Mouse (Mus musculus) lung, postnatal 0 days (tissue): ENCODE measurements around the gene Pik3r6. TPM values are rescaled to one million over a fixed set of nuclear protein-coding genes. Genes with fewer than 3 reads are reported as not detected.

Source experiments
- ATAC-seq: fragments of 200-750 bp; cut with Nextera tagmentation; 2 replicates; pipeline ENCODE4 v1.8.0; 2017; ENCODE audit warnings: moderate library complexity
- DNase-seq: peaks from one replicate; pipeline ENCODE4 v3.0.0-alpha.2; 2016; ENCODE audit warnings: low spot score
- H3K27ac ChIP-seq: fragments of 300-500 bp; sonication (generic); 2 replicates; pipeline ENCODE4 v1.5.1; 2014; ENCODE audit warnings: antibody characterized with exemption, mild to moderate bottlenecking, low read length, mixed read lengths
- H3K27me3 ChIP-seq: fragments of 300-500 bp; sonication (generic); replicated peaks from 2 replicates; pipeline ENCODE4 v1.6.1; 2014; ENCODE audit warnings: low read length, mixed read lengths; ENCODE audit not compliant: insufficient read depth
- H3K36me3 ChIP-seq: fragments of 300-500 bp; sonication (generic); 2 replicates; pipeline ENCODE4 v1.6.1; 2014; ENCODE audit warnings: low read length, mixed read lengths; ENCODE audit not compliant: insufficient read depth
- H3K4me1 ChIP-seq: fragments of 300-500 bp; sonication (generic); 2 replicates; pipeline ENCODE4 v1.6.1; 2014; ENCODE audit warnings: antibody characterized with exemption, low read depth, low read length, mixed read lengths; ENCODE audit not compliant: insufficient read depth
- H3K4me2 ChIP-seq: fragments of 300-500 bp; sonication (generic); replicated peaks from 2 replicates; pipeline ENCODE4 v1.6.1; 2014; ENCODE audit warnings: low read depth, mild to moderate bottlenecking, low read length, moderate library complexity, mixed read lengths
- H3K4me3 ChIP-seq: fragments of 300-500 bp; sonication (generic); 2 replicates; pipeline ENCODE4 v1.5.1; 2014; ENCODE audit warnings: low read depth, low read length
- H3K9ac ChIP-seq: fragments of 300-500 bp; sonication (generic); replicated peaks from 2 replicates; pipeline ENCODE4 v1.6.1; 2014; ENCODE audit warnings: low read depth, mild to moderate bottlenecking
- H3K9me3 ChIP-seq: fragments of 300-500 bp; sonication (generic); 2 replicates; pipeline ENCODE4 v1.6.1; 2016; ENCODE audit warnings: low read length, mixed read lengths
- CTCF ChIP-seq: IDR thresholded peaks from 2 replicates; pipeline ENCODE4 v1.5.1; 2016; ENCODE audit warnings: antibody characterized with exemption, mild to moderate bottlenecking
- EP300 ChIP-seq: IDR thresholded peaks from 2 replicates; pipeline ENCODE4 v1.6.1; 2016; ENCODE audit warnings: antibody characterized with exemption, mild to moderate bottlenecking, control low read depth
- WGBS: fragments of 180-500 bp; shearing (Covaris S2); extraction: QIAGEN DNeasy Blood & Tissue Kit; methylation state at CpG from one replicate; pipeline ENCODE4 v1.1.7; 2014; 5-methylcytosine and 5-hydroxymethylcytosine counted together
- polyA plus RNA-seq: library from polyadenylated mRNA; unstranded; fragments of >200 nt; fragmentation: Nextera tagmentation; extraction: Ambion mirVana; gene quantifications from 2 replicates; pipeline ENCODE4 v1.2.1, GENCODE M21; 2015

The Pik3r6 gene
- polyA plus RNA-seq, 1 experiment from 2014 or later, result 6.8 TPM

- no peak for DNase-seq
- Histone ChIP-seq H3K27me3 (no peaks in the 10 kb centered on the region), H3K4me1 (peaks cover 3% of the 10 kb centered on the region; the same call in 1 of the 2 replicates), H3K9me3 (no peaks in the 10 kb centered on the region), H3K4me3 (no peak overlapping the region), H3K27ac (no peak overlapping the region), H3K36me3 (no peaks in the 10 kb centered on the region), H3K9ac (no peak overlapping the region), H3K4me2 (no peak overlapping the region)
- TF ChIP-seq CTCF (no peak), EP300 (no peak)
- WGBS, result 43% methylated on average over 2 of the region's 2 CpGs
- no peak for ATAC-seq
Measured at GRCm38 (mm10) chr11:68502408-68502807, 411 bp upstream of the Pik3r6 start.

DNA sequence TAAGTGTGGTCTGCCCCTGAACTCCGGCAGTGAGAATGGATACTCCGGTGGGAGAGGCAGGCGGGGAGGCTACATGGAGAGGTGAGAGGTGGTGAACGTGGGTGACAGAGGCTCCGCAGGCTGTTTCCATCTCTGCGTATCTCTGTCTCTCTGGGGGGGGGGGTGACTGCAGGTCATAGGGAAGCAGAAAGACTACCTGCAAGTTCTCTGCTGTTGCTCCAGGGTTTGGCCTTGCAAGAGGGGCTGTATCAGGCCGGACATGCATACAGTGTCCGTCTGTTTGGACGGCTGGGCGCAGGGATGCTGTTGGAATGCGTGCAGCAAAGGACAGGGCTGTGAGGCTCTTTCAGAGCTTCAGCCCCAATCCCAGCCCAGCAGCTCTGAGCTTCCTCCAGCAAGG lies 2.1 kb downstream of the Pik3r6 start:
- WGBS, result 63% methylated on average over 11 of the region's 11 CpGs
- peaks cover 3% of the 10 kb centered on the region; the same call in 1 of the 2 replicates for H3K4me1 ChIP-seq
- H3K4me2 ChIP-seq, result peak overlapping the region; percentile 47; the same call in 1 of the 2 replicates
- H3K9ac ChIP-seq, result no peak overlapping the region
- no peak for DNase-seq
- TF ChIP-seq CTCF (no peak), EP300 (no peak)
- no peak overlapping the region for H3K4me3 ChIP-seq
- H3K27ac ChIP-seq, result no peak overlapping the region
- no peaks in the 10 kb centered on the region for H3K27me3 ChIP-seq
- no peaks in the 10 kb centered on the region for H3K9me3 ChIP-seq
- H3K36me3 ChIP-seq, result no peaks in the 10 kb centered on the region
- no peak for ATAC-seq

DNA sequence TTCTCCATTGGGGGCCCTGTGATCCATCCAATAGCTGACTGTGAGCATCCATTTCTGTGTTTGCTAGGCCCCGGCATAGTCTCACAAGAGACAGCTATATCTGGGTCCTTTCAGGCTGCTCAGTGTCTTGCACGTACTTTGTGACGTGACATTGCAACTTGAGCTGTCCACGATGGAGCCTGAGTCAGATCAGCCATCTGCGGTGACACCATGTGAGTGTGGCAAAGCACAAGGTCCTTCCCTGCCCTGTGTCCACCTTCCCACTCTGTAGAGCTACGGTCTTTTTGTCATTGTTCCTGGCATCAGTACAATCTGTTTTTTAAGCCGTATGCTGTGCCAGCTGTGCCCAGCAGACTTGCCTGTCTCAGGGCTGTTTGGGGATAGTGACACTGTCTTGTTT lies 4.4 kb downstream of the Pik3r6 start:
- H3K9me3 ChIP-seq, result no peaks in the 10 kb centered on the region
- DNase-seq, result no peak
- ATAC-seq, result no peak
- H3K4me3 ChIP-seq, result no peak overlapping the region
- H3K4me2 ChIP-seq, result no peak overlapping the region
- TF ChIP-seq CTCF (no peak), EP300 (no peak)
- no peaks in the 10 kb centered on the region for H3K27me3 ChIP-seq
- 79% methylated on average over 7 of the region's 7 CpGs for WGBS
- no peaks in the 10 kb centered on the region for H3K36me3 ChIP-seq
- no peak overlapping the region for H3K27ac ChIP-seq
- H3K4me1 ChIP-seq, result no peaks in the 10 kb centered on the region
- H3K9ac ChIP-seq, result no peak overlapping the region

- TF ChIP-seq EP300 (no peak), CTCF (no peak)
- no peaks in the 10 kb centered on the region for H3K9me3 ChIP-seq
- H3K36me3 ChIP-seq, result no peaks in the 10 kb centered on the region
Measured at GRCm38 (mm10) chr11:68508619-68509018, 5.8 kb downstream of the Pik3r6 start.

DNA sequence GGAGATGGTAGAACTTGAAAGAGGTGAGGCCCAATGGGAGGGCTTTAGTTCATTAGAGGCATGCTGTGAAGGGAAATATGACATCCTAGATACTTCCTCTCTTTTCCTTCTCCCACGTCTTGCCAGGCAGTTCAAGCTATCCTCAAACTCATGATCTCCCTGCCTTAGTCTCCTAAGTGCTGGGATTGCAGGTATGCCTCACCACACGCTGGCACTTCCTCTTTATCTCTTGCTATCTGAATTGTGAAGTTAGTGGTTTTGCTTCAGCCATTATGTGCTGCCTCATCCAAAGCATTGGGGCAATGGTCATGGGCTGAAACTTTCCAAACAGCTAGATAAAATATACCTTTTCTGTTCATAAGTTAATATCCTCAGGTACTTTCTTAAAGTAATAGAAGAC lies 6.4 kb downstream of the Pik3r6 start:
- 58% methylated on average over 2 of the region's 2 CpGs for WGBS
- DNase-seq (no peak), ATAC-seq (no peak)
- H3K27me3 ChIP-seq, result no peaks in the 10 kb centered on the region
- H3K9me3 ChIP-seq, result no peaks in the 10 kb centered on the region
- TF ChIP-seq EP300, result no peak
- TF ChIP-seq CTCF, result no peak
- no peak overlapping the region for H3K4me2 ChIP-seq
- H3K4me3 ChIP-seq, result no peak overlapping the region
- no peaks in the 10 kb centered on the region for H3K36me3 ChIP-seq
- no peak overlapping the region for H3K9ac ChIP-seq
- H3K4me1 ChIP-seq, result no peaks in the 10 kb centered on the region
- no peak overlapping the region for H3K27ac ChIP-seq

More at GRCm38 (mm10) chr11:68508619-68509018, 5.8 kb downstream of the Pik3r6 start:
- DNase-seq, result no peak
- Histone ChIP-seq H3K27me3 (no peaks in the 10 kb centered on the region), H3K9ac (no peak overlapping the region), H3K4me3 (no peak overlapping the region), H3K4me1 (no peaks in the 10 kb centered on the region), H3K4me2 (no peak overlapping the region), H3K27ac (no peak overlapping the region)
- no peak for ATAC-seq
- WGBS, result 69% methylated on average over 5 of the region's 5 CpGs

DNA sequence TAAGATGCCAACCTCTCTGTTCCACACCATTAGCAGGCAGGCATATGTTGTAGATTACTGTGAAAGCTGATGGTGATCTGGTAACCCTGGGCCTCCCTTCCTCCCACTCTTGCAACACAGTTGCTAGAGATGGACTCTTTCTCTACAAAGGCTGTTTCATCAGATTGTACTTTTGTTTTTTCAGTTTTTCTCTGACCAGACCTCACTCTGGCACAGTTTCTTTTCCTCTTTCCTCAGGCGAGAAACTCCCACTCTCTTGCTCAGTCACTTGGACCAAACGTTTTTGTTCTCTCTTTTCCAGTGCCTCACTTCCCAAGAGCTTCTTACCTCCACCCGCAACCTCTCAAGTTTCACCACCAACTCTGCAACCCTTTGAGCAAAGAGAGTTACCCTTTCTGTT lies 11.2 kb downstream of the Pik3r6 start:
- Histone ChIP-seq H3K9ac (no peak overlapping the region), H3K27ac (no peak overlapping the region), H3K4me3 (no peak overlapping the region), H3K9me3 (no peaks in the 10 kb centered on the region), H3K4me2 (no peak overlapping the region), H3K36me3 (no peaks in the 10 kb centered on the region), H3K27me3 (no peaks in the 10 kb centered on the region), H3K4me1 (no peaks in the 10 kb centered on the region)
- 45% methylated on average over 3 of the region's 3 CpGs for WGBS
- ATAC-seq (no peak), DNase-seq (peak; percentile 51)
- TF ChIP-seq EP300 (no peak), CTCF (no peak)

DNA sequence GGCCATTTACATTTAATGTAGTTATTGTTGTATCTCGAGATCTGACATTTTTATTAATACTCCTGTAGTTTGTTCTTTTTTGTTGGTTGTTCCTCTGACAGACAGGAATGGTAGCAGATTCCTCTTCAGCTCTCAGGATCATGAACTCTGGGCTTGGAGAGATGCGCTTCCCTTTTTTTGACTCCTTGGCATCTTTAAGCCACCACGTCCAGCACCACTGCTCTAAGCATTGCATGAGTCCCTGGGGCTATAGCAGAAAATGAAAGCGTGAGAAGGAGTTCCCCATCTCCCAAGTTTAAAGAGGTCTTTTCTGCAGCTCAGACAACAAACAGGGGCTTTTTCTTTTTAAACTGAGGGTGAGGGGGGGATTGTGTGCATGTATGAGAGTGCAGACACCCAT lies 16.5 kb downstream of the Pik3r6 start:
- H3K36me3 ChIP-seq, result no peaks in the 10 kb centered on the region
- no peak overlapping the region for H3K27ac ChIP-seq
- no peak for ATAC-seq
- H3K9ac ChIP-seq, result no peak overlapping the region
- H3K27me3 ChIP-seq, result no peaks in the 10 kb centered on the region
- H3K4me1 ChIP-seq, result no peaks in the 10 kb centered on the region
- H3K9me3 ChIP-seq, result no peaks in the 10 kb centered on the region
- TF ChIP-seq CTCF (no peak), EP300 (no peak)
- H3K4me2 ChIP-seq, result no peak overlapping the region
- DNase-seq, result no peak
- WGBS, result 92% methylated on average over 4 of the region's 4 CpGs
- no peak overlapping the region for H3K4me3 ChIP-seq
